Mouse (Mus musculus): ENCODE results near the gene Olfr1333.

- TF ChIP-seq CTCF (IDR thresholded peaks at IDR 0.05; ENCODE audit: borderline replicate concordance, insufficient read depth, low read depth, low read length) (no peak), POLR2A (IDR thresholded peaks at IDR 0.05; ENCODE audit: borderline replicate concordance, insufficient read depth, low read length) (no peak)
These were observed 26.6 kb upstream of the Olfr1333 start for GRCm38 (mm10) chr4:118862704-118863103.

Data from cerebellum, adult 2 months (tissue).